Mouse (Mus musculus) skeletal muscle tissue, adult 2 months (tissue): ENCODE measurements around the gene Klhl5.

Experiments used
- DNase-seq: peaks from one replicate; pipeline ENCODE4 v3.0.0-alpha.2; 2012; ENCODE audit warnings: low read depth, low spot score

Klhl5 gene

GRCm38 (mm10) chr5:65145499-65146101 is 38.3 kb downstream of the Klhl5 start:
- no peak for DNase-seq

DNA sequence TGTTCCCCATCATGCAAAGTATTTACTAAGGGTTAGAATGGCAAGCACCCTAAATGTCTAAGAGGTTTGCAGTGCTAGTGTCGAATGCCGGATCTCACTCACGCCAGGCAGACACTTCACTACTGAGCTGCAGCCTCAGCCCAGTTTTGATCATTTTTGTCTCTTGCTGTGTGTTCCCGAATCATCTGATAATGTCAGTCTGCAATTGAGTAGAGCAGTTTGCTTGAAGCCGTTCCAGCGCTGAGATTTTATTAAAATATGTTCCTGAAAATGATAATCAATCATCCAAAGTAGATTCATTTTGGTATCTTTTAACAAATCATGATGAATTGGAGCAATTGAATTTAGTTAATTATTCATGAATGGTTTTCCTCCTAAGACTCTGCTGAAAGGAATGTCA is 39.4 kb downstream of the Klhl5 start:
- no peak for DNase-seq

DNA sequence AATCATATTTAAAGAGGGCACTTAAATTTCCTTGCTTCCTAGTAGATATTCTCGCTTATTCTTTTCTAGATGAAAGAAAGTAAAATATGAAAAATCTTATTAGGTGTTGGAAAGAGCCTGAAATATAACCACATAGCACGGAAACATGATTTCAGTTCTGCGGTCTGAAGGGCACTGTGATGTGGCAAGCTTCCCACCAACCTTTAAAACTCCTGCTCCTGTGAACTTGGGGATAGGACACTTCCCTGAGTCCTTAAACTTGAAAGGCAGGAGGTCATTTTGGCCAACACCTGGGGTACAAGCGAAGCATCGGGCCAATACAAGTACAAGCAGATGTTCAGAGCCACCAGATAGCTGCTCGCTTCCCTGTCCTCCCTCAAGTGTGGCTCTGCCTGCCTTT is 42.4 kb downstream of the Klhl5 start:
- no peak for DNase-seq

GRCm38 (mm10) chr5:65150376-65150955 is 43.1 kb downstream of the Klhl5 start:
- no peak for DNase-seq

GRCm38 (mm10) chr5:65151276-65151675 is 43.9 kb downstream of the Klhl5 start:
- no peak for DNase-seq

- DNase-seq: no peak
Measured at GRCm38 (mm10) chr5:65151767-65152166, 44.4 kb downstream of the Klhl5 start.

- no peak for DNase-seq
Measured at GRCm38 (mm10) chr5:65154287-65154686, 46.9 kb downstream of the Klhl5 start.

GRCm38 (mm10) chr5:65156853-65157252 is 49.5 kb downstream of the Klhl5 start:
- DNase-seq: no peak

DNA sequence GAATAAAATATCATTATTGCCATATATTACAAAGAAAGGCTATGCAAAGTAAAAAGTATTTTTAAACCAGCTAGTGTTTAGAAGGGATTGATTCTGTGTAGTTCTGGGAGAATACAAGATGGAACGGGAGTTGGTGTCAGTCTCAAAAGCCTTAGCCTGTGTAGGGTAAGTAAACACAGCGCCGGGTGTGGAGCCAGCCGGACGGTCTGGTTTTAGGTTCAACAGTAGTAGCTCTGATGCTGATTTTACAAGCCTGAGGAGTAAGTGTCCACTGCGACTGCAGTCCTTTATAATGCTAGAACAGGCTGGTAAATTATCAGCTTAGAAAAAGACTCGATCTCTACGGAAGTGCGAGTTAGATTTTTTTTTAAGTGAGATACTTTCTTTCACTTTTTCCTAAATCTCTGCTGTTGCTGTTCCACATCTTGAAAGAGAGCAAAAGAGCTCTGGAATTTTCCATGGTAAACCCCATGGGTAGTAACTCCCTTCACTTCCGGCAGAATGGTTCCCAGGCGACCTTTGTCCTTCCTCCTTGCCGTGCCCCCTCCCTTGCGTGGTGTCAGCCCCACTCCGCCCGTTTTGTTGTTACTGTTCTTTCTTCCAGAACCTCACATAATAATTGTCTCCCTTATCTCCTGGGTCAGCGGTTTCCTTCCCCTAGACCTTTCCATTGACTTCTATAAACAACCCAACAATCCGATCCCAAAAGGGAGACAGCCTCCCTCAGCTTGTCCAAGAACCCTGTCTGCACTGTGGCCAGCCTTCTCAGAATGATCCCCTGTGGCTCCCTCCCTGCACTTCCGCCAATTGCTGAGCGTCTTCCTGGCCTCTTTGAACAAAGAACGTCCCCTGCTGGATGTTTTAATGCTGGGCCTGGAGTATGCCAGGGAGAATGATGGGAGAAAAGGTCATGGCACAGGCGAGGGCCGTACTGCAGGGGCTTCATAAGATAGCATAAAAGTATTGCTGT is 50.4 kb downstream of the Klhl5 start:
- DNase-seq: peak; percentile 53

DNA sequence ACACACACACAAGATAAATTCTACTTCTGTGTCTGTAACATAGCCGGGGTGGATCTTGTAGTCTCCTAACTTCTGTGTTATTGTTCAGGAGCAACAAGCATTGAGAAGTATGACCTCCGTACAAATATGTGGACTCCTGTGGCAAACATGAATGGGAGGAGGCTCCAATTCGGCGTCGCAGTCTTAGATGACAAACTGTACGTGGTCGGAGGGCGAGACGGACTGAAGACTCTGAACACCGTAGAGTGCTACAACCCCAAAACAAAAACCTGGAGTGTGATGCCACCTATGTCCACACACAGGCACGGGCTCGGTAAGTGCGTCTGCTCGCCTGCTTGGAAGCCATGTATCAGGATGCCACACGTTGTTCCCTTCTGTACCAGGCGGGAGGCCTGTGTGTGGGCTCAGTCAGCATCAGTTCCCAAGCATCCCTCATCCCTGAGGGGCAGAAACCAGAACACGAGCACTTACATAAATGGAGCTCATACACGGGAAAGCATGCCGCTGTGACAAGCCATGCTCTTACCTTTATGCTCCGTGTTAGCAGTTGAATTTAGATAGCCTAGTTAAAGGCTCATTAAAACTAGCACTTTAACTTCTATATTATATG is 51.5 kb downstream of the Klhl5 start:
- no peak for DNase-seq

DNA sequence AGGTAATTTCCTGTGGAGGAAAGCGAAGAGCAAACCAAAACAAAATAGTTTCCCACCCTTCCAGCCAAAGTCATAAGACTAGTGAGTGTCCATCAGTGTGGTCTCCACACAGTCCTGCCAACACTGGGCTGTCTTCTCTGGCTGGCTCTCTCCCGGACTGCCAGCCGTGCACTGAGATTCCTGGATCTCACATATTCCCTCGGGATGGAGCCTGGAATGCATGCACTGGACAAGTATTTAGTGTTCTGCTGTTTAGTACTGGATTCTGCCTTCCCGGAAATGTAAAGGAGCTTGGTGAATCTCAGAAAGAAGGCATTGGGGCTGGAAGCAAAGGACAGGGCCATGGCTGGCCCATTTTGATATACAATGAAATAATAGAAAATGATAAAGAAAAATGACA is 55.7 kb downstream of the Klhl5 start:
- DNase-seq: no peak

DNA sequence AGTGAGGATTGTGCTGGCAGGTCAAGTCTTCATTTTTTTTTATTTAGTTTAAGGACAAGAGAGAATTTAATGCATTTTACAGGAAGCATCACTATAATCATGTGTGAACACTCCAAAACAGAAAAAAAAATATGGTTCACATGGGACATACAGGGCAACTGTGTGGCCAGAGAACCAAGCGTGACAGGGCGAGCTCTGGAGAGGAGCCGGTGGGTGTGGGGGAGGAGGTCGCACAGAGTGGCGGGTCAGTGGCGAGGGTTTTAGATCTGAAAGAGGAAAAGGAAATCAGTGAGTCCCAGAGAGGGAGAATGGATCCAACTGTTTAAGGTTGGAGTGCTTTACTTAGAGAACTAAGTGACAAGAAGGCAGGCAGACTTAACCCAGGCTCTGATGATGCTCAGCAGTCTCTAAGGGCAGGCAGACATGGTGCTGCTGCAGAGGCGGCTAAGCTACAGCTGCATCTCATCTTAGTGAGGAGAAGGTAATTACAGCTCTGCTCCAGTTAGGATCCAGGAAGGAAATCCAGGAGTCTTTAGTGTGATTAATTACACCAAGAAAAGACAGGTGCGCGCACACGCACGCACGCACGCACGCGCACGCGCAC is 56.3 kb downstream of the Klhl5 start:
- no peak for DNase-seq

- no peak for DNase-seq
Measured at GRCm38 (mm10) chr5:65170206-65170605, 62.9 kb downstream of the Klhl5 start.

- no peak for DNase-seq
Measured at GRCm38 (mm10) chr5:65175035-65175917, 67.9 kb downstream of the Klhl5 start.

GRCm38 (mm10) chr5:65175918-65176484 is 68.7 kb downstream of the Klhl5 start:
- no peak for DNase-seq

GRCm38 (mm10) chr5:65177026-65177514 is 69.7 kb downstream of the Klhl5 start:
- DNase-seq: no peak

GRCm38 (mm10) chr5:65178477-65178876 is 71.1 kb downstream of the Klhl5 start:
- no peak for DNase-seq

GRCm38 (mm10) chr5:65181160-65181793 is 73.9 kb downstream of the Klhl5 start:
- DNase-seq: no peak

- DNase-seq: no peak
Measured at GRCm38 (mm10) chr5:65181794-65182169, 74.4 kb downstream of the Klhl5 start.

- no peak for DNase-seq
Measured at GRCm38 (mm10) chr5:65182268-65182667, 74.9 kb downstream of the Klhl5 start.
